Mouse (Mus musculus): ENCODE results near the gene Apobr.
A peak's percentile ranks its signal among the peaks of the same experiment; 100 is the strongest.

Gene Apobr

DNA sequence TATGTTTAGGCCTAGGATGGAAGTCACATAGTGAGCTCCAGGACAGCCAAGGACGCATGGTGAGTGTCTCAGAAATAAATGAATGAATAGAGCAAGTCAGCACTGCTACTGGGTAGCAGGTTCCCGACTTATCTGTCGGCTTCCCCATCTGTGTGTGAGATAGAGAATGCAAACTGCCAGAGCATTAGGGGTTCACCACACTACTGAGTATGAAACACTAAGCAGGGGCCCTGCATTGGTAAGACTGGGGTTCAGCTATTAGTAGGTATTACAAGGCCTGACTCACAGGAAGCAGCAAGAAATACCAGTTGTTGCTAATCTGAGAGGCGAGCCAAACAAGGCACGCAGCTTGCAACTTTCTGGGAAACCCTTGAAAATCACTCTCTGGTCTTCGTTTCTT, 14.2 kb downstream of the Apobr start:
- DNase-seq (ENCODE audit: low spot score in 2 of 2) = no peak

GRCm38 (mm10) chr7:126601896-126602295, 17.2 kb downstream of the Apobr start:
- DNase-seq (ENCODE audit: low spot score in 2 of 2) = no peak

DNA sequence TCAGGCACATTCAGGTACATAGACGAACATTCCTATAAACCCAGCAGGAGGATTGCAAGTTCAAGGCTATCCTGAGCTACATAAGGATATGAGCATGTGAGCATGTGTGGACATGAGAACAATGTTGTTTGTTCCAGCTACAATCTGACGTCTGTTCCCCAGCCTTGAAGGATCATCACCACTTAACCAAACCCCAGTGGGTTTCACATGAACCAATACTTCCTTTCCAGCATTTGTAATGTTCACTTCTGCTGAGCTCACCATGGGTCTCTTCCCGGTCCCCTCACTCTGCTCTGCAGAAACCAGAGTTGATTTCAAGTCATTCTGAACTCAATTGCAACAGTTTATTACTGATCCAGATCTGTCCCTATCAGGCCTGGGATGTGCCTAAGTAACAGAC, 17.9 kb downstream of the Apobr start:
- no peak for DNase-seq (ENCODE audit: low spot score in 2 of 2)

- DNase-seq (ENCODE audit: low spot score in 2 of 2) = no peak
Measured at GRCm38 (mm10) chr7:126606611-126607010, 21.9 kb downstream of the Apobr start.

DNA sequence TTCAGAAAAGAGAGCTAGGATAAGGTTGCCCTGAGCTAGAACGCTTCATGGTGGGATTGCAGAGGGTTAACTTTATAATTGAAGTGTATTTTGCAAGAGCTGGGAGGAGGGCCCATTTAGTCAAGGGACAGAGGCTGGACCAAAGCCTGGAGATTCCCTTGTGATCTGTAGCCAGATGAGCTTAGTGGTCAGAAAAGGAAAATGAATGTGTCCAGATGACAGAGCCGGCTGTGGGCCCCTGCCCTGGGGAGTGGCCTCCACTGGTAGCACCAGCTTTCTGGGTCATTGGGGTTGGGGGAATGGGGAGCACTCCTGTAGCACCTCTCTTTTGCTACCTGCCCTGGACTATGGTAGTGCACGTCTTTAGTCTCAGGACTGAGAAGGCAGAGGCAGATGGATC, 22.3 kb downstream of the Apobr start:
- no peak for DNase-seq (ENCODE audit: low spot score in 2 of 2)

GRCm38 (mm10) chr7:126607796-126608195, 23.1 kb downstream of the Apobr start:
- no peak for DNase-seq (ENCODE audit: low spot score in 2 of 2)

- DNase-seq (ENCODE audit: low spot score in 2 of 2) = no peak
Measured at GRCm38 (mm10) chr7:126612736-126613135, 28.0 kb downstream of the Apobr start.

DNA sequence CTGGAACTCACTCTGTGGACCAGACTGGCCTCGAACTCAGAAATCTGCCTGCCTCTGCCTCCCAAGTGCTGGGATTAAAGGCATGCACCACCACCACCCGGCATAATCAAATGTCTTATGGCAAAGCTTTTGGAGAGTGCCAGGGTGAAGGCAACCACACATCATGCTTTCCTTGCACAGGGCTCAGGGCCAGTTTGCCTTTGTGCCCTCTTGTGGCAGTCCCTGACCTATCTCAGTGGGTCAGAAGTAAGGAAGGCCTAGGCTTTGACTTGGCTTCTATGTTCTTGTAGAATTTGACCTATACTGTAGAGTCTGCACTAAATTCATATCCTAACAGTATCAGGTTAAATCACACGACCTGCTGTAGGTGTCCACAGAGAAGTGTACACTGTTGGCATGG, 32.0 kb downstream of the Apobr start:
- DNase-seq (ENCODE audit: low spot score in 2 of 2) = no peak

GRCm38 (mm10) chr7:126619559-126620275, 35.0 kb downstream of the Apobr start:
- DNase-seq (ENCODE audit: low spot score in 2 of 2) = no peak

GRCm38 (mm10) chr7:126621452-126622359, 37.0 kb downstream of the Apobr start:
- DNase-seq (ENCODE audit: low spot score in 2 of 2) = no peak

DNA sequence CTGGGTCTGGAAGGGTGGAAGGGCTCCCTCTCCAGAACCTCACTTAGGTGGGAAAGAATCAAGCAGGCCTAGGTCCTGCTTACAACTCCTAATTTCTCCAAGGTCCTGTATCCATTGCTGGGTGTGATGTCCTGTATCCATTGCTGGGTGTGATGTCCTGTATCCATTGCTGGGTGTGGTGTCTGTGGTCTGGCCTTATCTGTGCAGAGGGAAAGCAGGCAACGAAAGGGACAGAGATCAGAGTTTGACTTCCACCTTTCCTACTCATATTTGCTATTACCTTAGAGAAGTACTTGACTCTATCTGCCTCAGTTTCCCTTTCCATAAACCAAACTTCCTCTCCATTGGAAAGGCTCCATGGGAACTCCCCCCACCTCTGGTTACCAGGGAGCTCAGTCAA, 38.6 kb downstream of the Apobr start:
- DNase-seq (ENCODE audit: low spot score in 2 of 2) = no peak

GRCm38 (mm10) chr7:126624774-126625173, 40.0 kb downstream of the Apobr start:
- DNase-seq (ENCODE audit: low spot score in 2 of 2) = no peak

- peak in 1 of 2 experiments; percentile 10 for DNase-seq (ENCODE audit: low spot score in 2 of 2)
Measured at GRCm38 (mm10) chr7:126625369-126625768, 40.6 kb downstream of the Apobr start.

DNA sequence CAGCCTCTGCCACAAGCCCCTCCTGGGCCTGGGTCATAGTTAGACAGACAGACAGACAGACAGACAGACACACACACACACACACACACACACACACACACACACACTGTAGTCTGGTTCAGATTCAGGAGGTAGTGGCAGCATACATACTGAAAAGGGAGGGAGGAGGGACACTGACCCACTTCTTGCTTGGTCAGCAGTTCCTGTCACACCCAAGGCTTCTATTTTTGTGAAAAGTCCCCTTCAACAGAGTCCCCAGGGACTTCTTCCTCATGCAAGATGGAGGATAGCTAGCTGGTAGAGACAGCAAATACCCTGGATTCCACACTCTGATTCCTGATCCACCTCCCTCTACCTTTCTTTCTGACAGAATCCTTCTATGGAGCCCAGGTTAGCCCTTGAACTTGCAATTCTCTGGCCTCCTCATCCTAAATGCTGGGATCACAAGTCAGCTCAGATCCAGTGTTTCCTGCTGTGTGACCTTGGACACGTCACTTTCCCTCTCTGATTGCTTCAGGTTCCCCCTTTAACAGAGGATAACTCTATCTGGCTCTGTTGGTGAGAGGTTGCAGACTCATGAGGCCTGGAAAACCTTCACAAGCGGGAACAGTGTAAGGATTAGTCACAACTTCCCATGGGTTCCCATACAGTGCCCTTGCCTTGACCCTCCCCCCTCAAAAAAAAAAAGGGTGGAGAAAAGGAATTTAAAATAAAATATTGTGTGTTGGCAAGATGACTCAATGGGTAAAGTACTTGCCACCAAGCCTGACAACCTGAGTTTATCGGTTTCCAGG, 41.3 kb downstream of the Apobr start:
- DNase-seq (ENCODE audit: low spot score in 2 of 2) = no peak

DNA sequence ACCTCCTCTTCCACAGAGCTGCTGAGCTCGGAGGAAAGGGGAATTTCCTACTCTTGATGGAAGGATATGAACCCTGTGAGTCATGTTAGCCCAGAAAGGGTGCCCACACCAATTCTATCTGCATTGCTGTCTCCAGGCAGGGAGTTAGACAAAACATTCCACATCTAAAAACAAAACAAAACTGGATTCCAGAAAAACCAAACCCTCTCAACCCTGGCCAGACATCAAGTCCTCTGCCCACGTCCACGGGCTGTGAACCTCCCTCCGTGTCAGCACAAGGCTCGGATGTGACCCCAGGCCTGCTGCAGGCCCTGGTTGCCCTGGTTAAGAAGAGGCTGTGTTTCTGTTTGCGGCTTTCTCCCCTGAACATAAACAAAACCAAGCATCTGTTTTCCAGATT, 43.4 kb downstream of the Apobr start:
- no peak for DNase-seq (ENCODE audit: low spot score in 2 of 2)

- no peak for DNase-seq (ENCODE audit: low spot score in 2 of 2)
Measured at GRCm38 (mm10) chr7:126629915-126630314, 45.2 kb downstream of the Apobr start.

DNA sequence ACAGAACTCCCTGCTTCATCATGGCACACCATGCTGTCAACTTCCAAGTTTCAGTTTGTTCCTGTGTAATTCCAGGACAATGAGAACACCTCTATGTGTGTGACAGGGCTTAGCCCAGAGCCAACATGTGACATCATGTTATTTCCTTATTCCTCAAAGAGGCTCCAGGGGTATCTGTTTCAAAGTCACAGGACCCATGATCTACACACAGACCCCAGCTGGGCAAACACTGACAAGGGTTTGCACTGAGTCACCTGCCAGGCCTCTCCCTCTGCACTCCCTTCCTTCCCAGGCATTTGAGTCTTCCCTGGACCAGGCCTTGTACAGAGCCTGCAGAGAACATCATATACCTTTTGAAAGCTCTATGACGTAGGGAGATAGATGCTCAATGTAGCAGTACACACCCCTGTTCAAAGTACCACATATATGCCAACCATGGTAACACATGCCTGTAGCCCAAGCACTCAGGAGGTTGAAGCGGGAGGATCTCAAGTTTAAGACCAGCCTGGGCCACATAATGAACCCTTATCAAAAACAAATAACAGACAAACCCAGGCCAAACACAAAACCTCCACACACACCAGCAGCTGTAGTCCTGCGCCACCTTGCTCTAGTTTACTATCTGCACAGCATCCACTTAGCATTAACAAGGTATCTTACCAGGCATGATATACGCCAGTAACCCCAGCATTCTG, 46.2 kb downstream of the Apobr start, which contains the start of gene Nupr1:
Nupr1 (minus strand) TSS at position 38 of the 695 bp plus-strand sequence.
- no peak for DNase-seq (ENCODE audit: low spot score in 2 of 2)

DNA sequence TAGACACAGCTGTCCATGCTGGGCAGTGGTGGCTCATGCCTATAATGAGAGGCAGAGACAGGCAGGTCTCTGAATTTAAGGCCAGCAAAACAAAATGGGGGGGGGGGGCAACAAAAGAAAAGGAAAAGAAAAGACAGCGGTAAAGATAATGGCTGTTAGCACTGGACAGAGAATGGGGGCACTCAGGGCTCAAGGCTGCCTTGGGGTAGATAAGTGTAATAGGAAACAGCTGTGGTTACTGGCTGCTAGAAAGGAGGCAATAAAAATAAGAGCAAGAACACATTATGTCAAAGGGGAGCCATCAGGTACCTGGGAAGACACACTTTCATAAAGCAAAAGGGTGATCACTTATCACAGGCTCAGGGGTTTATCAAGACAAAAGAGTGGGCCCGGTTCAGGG, 47.7 kb downstream of the Apobr start:
- no peak for DNase-seq (ENCODE audit: low spot score in 2 of 2)

DNA sequence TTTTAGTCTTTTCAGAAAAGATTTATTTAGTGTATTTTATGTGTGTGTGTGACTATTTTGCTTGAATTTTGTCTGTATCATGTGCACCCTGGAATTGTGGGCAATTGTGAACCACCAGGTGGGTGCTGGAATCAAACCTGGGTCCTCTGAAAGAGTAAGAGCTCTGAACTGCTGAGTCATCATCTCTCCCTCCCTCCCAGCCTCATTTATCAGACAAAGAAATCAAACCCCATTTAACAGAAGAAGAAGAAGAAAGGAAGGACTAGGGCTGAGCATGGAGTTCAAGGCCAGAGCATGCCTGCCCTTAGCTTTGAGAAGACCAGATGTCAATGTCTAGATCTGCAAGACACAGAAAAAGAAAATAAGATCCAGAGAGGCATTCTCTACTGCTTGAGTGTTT, 50.6 kb downstream of the Apobr start:
- no peak for DNase-seq (ENCODE audit: low spot score in 2 of 2)

GRCm38 (mm10) chr7:126636733-126637520, 52.2 kb downstream of the Apobr start:
- peak in 1 of 2 experiments; percentile 11 for DNase-seq (ENCODE audit: low spot score in 2 of 2)
